Mouse (Mus musculus) E14TG2a.4 (cell line): ENCODE results near the gene Arhgef10l.

Source experiments
- H3K27me3 ChIP-seq: 2 replicates; pipeline ENCODE4 v1.6.1; 2014; ENCODE audit warnings: low read length, control low read depth; ENCODE audit not compliant: insufficient read depth
- H3K36me3 ChIP-seq: 2 replicates; pipeline ENCODE4 v1.6.1; 2014; ENCODE audit warnings: low read length, control low read depth; ENCODE audit not compliant: insufficient read depth
- H3K4me1 ChIP-seq: replicated peaks from 2 replicates; pipeline ENCODE4 v1.6.1; 2014; ENCODE audit warnings: low read depth, low read length, control low read depth
- H3K4me3 ChIP-seq: replicated peaks from 2 replicates; pipeline ENCODE4 v1.5.1; 2014; ENCODE audit warnings: mild to moderate bottlenecking, low read length
- H3K9me3 ChIP-seq: 2 replicates; pipeline ENCODE4 v1.6.1; 2014; ENCODE audit warnings: low read length, control low read depth
- CTCF ChIP-seq: conservative IDR thresholded peaks from 2 replicates; pipeline ENCODE4 v1.5.1; 2014; ENCODE audit warnings: low read length
- NANOG ChIP-seq: IDR thresholded peaks from 2 replicates; pipeline ENCODE4 v1.6.1; 2014; ENCODE audit warnings: borderline replicate concordance, low read length, mixed read lengths
- POU5F1 ChIP-seq: IDR thresholded peaks from 2 replicates; pipeline ENCODE4 v1.6.1; 2014; ENCODE audit warnings: low read length, borderline replicate concordance

The Arhgef10l gene

GRCm38 (mm10) chr4:140636312-140636996 is 29.4 kb downstream of the Arhgef10l start:
- Histone ChIP-seq H3K27me3 (peaks cover 7% of the 10 kb centered on the region), H3K9me3 (no peaks in the 10 kb centered on the region), H3K4me1 (peaks cover 79% of the 10 kb centered on the region), H3K4me3 (no peak overlapping the region), H3K36me3 (peaks cover 17% of the 10 kb centered on the region)
- no peak for TF ChIP-seq POU5F1
- TF ChIP-seq CTCF, result no peak
- TF ChIP-seq NANOG, result no peak

GRCm38 (mm10) chr4:140634861-140635388 is 30.9 kb downstream of the Arhgef10l start:
- H3K27me3 ChIP-seq, result peaks cover 7% of the 10 kb centered on the region
- TF ChIP-seq CTCF (no peak), NANOG (no peak), POU5F1 (no peak)
- peaks cover 73% of the 10 kb centered on the region for H3K4me1 ChIP-seq
- H3K9me3 ChIP-seq, result no peaks in the 10 kb centered on the region
- H3K36me3 ChIP-seq, result peaks cover 17% of the 10 kb centered on the region
- no peak overlapping the region for H3K4me3 ChIP-seq

DNA sequence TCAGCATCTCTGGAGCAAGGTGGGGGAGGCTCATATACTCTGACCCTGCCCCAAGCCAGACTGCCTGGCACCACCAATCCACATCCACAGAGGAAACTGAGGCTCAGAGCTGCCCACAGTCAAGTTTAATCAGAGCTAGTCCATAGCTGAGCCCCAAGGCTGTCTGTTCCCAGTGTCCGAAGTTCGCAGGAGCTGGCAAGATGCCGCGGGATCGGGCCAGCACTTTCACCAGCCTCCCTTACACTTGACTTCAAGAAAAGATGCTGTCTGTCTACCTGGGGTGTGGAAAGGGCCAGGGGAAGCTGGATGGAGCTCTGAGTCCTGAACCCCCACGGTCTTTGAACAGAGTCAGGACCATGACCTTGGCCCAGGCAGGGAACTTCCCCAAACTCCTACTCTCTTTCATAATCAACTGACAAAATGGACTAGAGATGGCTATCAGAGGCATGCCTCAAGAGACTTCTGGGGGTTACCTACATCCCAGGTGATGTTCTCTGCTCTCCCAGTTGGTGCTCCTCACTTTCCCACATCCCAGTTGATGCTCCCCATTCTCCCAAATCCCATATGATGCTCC is 34.4 kb downstream of the Arhgef10l start:
- H3K4me3 ChIP-seq, result no peak overlapping the region
- TF ChIP-seq POU5F1, result no peak
- TF ChIP-seq CTCF, result no peak
- no peaks in the 10 kb centered on the region for H3K9me3 ChIP-seq
- peaks cover 12% of the 10 kb centered on the region for H3K36me3 ChIP-seq
- H3K4me1 ChIP-seq, result peaks cover 70% of the 10 kb centered on the region
- no peaks in the 10 kb centered on the region for H3K27me3 ChIP-seq

- peaks cover 63% of the 10 kb centered on the region for H3K4me1 ChIP-seq
- no peaks in the 10 kb centered on the region for H3K27me3 ChIP-seq
- TF ChIP-seq CTCF, result no peak
- TF ChIP-seq POU5F1, result no peak
- no peak for TF ChIP-seq NANOG
- no peaks in the 10 kb centered on the region for H3K9me3 ChIP-seq
- H3K36me3 ChIP-seq, result peaks cover 13% of the 10 kb centered on the region
- H3K4me3 ChIP-seq, result no peak overlapping the region
Observed at GRCm38 (mm10) chr4:140630651-140631241, 35.1 kb downstream of the Arhgef10l start.

- TF ChIP-seq CTCF (no peak), POU5F1 (no peak)
- Histone ChIP-seq H3K36me3 (peaks cover 15% of the 10 kb centered on the region), H3K4me1 (peaks cover 61% of the 10 kb centered on the region), H3K4me3 (no peak overlapping the region), H3K9me3 (no peaks in the 10 kb centered on the region), H3K27me3 (no peaks in the 10 kb centered on the region)
Observed at GRCm38 (mm10) chr4:140630136-140630535, 35.7 kb downstream of the Arhgef10l start.

- Histone ChIP-seq H3K27me3 (no peaks in the 10 kb centered on the region), H3K4me1 (peaks cover 61% of the 10 kb centered on the region), H3K9me3 (no peaks in the 10 kb centered on the region), H3K4me3 (no peak overlapping the region), H3K36me3 (peaks cover 15% of the 10 kb centered on the region)
- TF ChIP-seq NANOG, result no peak
- TF ChIP-seq POU5F1, result no peak
- no peak for TF ChIP-seq CTCF
Observed at GRCm38 (mm10) chr4:140628971-140629370, 36.8 kb downstream of the Arhgef10l start.

GRCm38 (mm10) chr4:140628412-140628943 is 37.3 kb downstream of the Arhgef10l start:
- no peak for TF ChIP-seq NANOG
- TF ChIP-seq POU5F1, result no peak
- no peak for TF ChIP-seq CTCF
- H3K9me3 ChIP-seq, result no peaks in the 10 kb centered on the region
- no peaks in the 10 kb centered on the region for H3K27me3 ChIP-seq
- peaks cover 11% of the 10 kb centered on the region for H3K36me3 ChIP-seq
- peak overlapping the region; percentile 13; the same call in 1 of the 2 replicates for H3K4me3 ChIP-seq
- H3K4me1 ChIP-seq, result peaks cover 62% of the 10 kb centered on the region

GRCm38 (mm10) chr4:140625651-140626525 is 39.9 kb downstream of the Arhgef10l start:
- Histone ChIP-seq H3K27me3 (no peaks in the 10 kb centered on the region), H3K4me3 (no peak overlapping the region), H3K36me3 (0 out of 2 replicates have a peak, but pooled peaks cover 3% of the 10 kb centered on the region), H3K4me1 (peaks cover 57% of the 10 kb centered on the region), H3K9me3 (no peaks in the 10 kb centered on the region)
- TF ChIP-seq CTCF (no peak), POU5F1 (no peak), NANOG (no peak)
